Mouse (Mus musculus): ENCODE results near the gene Robo2. TPM values are rescaled to one million over a fixed set of nuclear protein-coding genes. Genes with fewer than 3 reads are reported as not detected.
"Not testable (repeated sequence)": the region's sequence is repeated elsewhere in the genome, so short reads cannot be mapped to it uniquely, and the experiment has no call there.

The Robo2 gene
- polyA plus RNA-seq, 1 experiment from 2014 or later: 12.1 TPM

DNA sequence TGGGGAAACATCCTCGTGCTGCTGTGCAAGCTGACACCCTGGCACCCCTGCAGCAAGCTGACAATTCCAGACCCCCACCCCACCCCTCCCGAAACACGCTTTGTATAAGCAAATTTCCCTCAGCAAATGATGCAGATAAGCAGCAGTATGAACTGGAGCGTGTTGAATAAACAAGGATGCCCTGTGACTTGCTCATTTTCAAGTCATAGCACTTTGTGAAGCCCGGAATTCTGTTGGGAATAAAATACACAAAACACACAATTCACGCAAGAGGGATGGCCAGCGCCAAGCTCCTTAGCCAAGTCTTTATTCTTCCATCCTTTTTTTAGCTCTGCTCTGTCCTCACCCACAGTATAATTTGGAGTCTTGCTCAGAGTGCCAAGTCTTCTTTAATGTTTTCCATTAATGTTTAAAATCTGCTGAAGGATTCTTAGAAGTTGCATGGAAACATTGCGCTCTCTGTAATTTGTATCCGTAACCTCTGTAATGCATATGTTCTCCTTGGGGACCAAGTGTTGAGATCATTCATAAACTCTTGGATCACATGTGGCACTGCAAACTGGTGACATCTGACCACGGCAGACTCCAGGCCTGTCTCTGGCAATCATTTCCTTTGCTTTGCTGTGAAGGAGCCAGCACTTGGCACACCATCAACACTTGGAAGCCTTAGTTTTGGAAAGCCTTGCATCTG, 356.4 kb downstream of the Robo2 start:
- no peaks in the 10 kb centered on the region for H3K4me1 ChIP-seq
- H3K9me3 ChIP-seq (replicated peaks): no peaks in the 10 kb centered on the region
- no peak overlapping the region for H3K4me3 ChIP-seq
- no peak overlapping the region for H3K9ac ChIP-seq
- WGBS (ENCODE audit: insufficient replicate concordance): 67% methylated on average over 10 of the region's 10 CpGs
- no peak for ATAC-seq
- H3K27ac ChIP-seq: no peak overlapping the region
- no peaks in the 10 kb centered on the region for H3K27me3 ChIP-seq (replicated peaks)
- no peaks in the 10 kb centered on the region for H3K36me3 ChIP-seq
- H3K4me2 ChIP-seq: no peak overlapping the region

DNA sequence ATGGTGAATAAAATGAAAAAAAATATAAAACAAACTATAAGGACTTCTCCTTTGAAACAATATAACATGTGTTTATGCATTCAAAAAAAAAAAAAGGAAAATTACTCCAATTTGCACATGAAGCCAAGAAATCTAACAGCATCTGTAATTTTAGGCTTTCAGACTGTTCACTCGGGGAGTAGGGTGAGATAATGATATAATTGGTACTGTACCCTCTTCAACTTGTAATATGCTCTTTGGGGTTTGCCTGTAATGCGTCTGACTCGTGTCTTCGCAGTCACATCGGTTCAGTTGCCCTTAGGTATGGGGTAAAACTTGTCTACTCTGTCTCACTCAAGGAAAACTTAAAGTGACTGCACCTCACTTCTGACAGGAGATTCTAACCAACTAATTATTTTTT, 362.2 kb downstream of the Robo2 start:
- Histone ChIP-seq H3K27me3 (replicated peaks) (no peaks in the 10 kb centered on the region), H3K9ac (no peak overlapping the region), H3K9me3 (replicated peaks) (no peaks in the 10 kb centered on the region), H3K4me1 (no peaks in the 10 kb centered on the region), H3K36me3 (no peaks in the 10 kb centered on the region), H3K4me2 (no peak overlapping the region), H3K4me3 (no peak overlapping the region), H3K27ac (no peak overlapping the region)
- 65% methylated on average over 5 of the region's 5 CpGs for WGBS (ENCODE audit: insufficient replicate concordance)
- ATAC-seq: no peak

DNA sequence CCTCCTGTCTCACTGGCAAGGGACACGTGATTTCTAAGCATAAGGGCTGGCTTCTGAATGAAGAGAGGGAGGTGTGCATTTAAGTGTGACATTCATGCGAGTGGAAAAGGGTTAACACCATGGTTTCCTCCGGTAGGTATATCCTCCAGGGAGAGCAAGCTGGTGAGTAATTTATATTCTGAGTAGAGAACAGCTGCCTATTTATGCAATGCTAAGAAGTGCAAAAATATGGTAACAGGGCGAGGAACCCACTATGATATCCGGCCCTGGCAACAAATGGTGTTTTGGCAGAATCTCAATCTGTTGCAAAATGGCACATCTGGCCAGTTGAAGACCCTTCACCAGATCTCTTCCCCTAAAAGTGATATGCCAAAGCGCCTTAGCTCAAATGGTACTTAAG, 362.6 kb downstream of the Robo2 start:
- Histone ChIP-seq H3K27ac (no peak overlapping the region), H3K4me3 (no peak overlapping the region), H3K4me2 (no peak overlapping the region), H3K9ac (no peak overlapping the region), H3K4me1 (no peaks in the 10 kb centered on the region), H3K9me3 (replicated peaks) (no peaks in the 10 kb centered on the region), H3K36me3 (no peaks in the 10 kb centered on the region), H3K27me3 (replicated peaks) (no peaks in the 10 kb centered on the region)
- WGBS (ENCODE audit: insufficient replicate concordance): 66% methylated on average over 6 of the region's 6 CpGs
- ATAC-seq: no peak

- H3K4me3 ChIP-seq: no peak overlapping the region
- ATAC-seq: no peak
- 54% methylated on average over 3 of the region's 3 CpGs for WGBS (ENCODE audit: insufficient replicate concordance)
Observed at GRCm38 (mm10) chr16:74047232-74047631, 364.4 kb downstream of the Robo2 start.

DNA sequence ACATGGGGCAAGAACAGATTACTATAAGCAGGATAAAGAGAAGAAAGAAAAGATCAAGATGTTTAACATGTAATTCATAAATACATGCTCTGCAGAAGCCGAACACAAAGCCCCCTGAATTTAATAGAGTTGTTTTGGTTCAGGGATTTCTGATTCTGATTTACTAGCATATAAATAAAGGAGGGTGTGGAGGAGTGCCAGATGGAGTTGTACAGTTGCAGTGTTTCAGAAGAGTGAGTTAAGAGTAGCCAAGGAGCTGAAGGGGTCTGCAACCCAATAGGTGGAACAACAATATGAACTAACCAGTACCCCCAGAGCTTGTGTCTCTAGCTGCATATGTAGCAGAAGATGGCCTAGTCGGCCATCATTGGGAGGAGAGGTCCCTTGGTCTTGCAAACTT, 370.8 kb downstream of the Robo2 start:
- not testable (repeated sequence) for H3K36me3 ChIP-seq; H3K27ac ChIP-seq; ATAC-seq; H3K4me1 ChIP-seq; H3K27me3 ChIP-seq (replicated peaks); H3K4me3 ChIP-seq; H3K4me2 ChIP-seq; H3K9ac ChIP-seq; H3K9me3 ChIP-seq (replicated peaks)
- WGBS (ENCODE audit: insufficient replicate concordance): 63% methylated on average over 2 of the region's 2 CpGs

More at GRCm38 (mm10) chr16:74047232-74047631, 364.4 kb downstream of the Robo2 start:
- Histone ChIP-seq H3K4me2 (no peak overlapping the region), H3K9ac (no peak overlapping the region), H3K9me3 (replicated peaks) (no peaks in the 10 kb centered on the region), H3K36me3 (no peaks in the 10 kb centered on the region), H3K27me3 (replicated peaks) (no peaks in the 10 kb centered on the region), H3K27ac (no peak overlapping the region), H3K4me1 (no peaks in the 10 kb centered on the region)

- Histone ChIP-seq H3K9me3 (replicated peaks) (no peaks in the 10 kb centered on the region), H3K4me3 (no peak overlapping the region), H3K9ac (no peak overlapping the region), H3K4me1 (no peaks in the 10 kb centered on the region), H3K27ac (no peak overlapping the region), H3K36me3 (no peaks in the 10 kb centered on the region), H3K4me2 (no peak overlapping the region), H3K27me3 (replicated peaks) (no peaks in the 10 kb centered on the region)
- 62% methylated on average over 4 of the region's 4 CpGs for WGBS (ENCODE audit: insufficient replicate concordance)
- no peak for ATAC-seq
Observed at GRCm38 (mm10) chr16:74027822-74028221, 383.8 kb downstream of the Robo2 start.

- H3K36me3 ChIP-seq: no peaks in the 10 kb centered on the region
- no peaks in the 10 kb centered on the region for H3K27me3 ChIP-seq (replicated peaks)
- H3K4me2 ChIP-seq: no peak overlapping the region
- no peak overlapping the region for H3K9ac ChIP-seq
- ATAC-seq: no peak
- H3K9me3 ChIP-seq (replicated peaks): no peaks in the 10 kb centered on the region
- WGBS (ENCODE audit: insufficient replicate concordance): 16% methylated on average over 1 of the region's 1 CpGs
- no peak overlapping the region for H3K4me3 ChIP-seq
- H3K27ac ChIP-seq: no peak overlapping the region
- no peaks in the 10 kb centered on the region for H3K4me1 ChIP-seq
Observed at GRCm38 (mm10) chr16:74022281-74022978, 389.2 kb downstream of the Robo2 start.

- H3K4me1 ChIP-seq: no peaks in the 10 kb centered on the region
- H3K27me3 ChIP-seq (replicated peaks): no peaks in the 10 kb centered on the region
- H3K4me3 ChIP-seq: no peak overlapping the region
- no peak overlapping the region for H3K4me2 ChIP-seq
- H3K9me3 ChIP-seq (replicated peaks): no peaks in the 10 kb centered on the region
- no peaks in the 10 kb centered on the region for H3K36me3 ChIP-seq
- no peak overlapping the region for H3K27ac ChIP-seq
- H3K9ac ChIP-seq: no peak overlapping the region
- ATAC-seq: no peak
- 60% methylated on average over 3 of the region's 3 CpGs for WGBS (ENCODE audit: insufficient replicate concordance)
Observed at GRCm38 (mm10) chr16:74005767-74006166, 405.9 kb downstream of the Robo2 start.

- Histone ChIP-seq H3K4me2 (no peak overlapping the region), H3K36me3 (no peaks in the 10 kb centered on the region), H3K27me3 (replicated peaks) (no peaks in the 10 kb centered on the region), H3K4me1 (no peaks in the 10 kb centered on the region), H3K9me3 (replicated peaks) (no peaks in the 10 kb centered on the region), H3K4me3 (no peak overlapping the region), H3K27ac (no peak overlapping the region), H3K9ac (no peak overlapping the region)
- ATAC-seq: no peak
- WGBS (ENCODE audit: insufficient replicate concordance): 54% methylated on average over 2 of the region's 2 CpGs
Observed at GRCm38 (mm10) chr16:74001331-74001730, 410.3 kb downstream of the Robo2 start.

- 65% methylated on average over 6 of the region's 6 CpGs for WGBS (ENCODE audit: insufficient replicate concordance)
- no peak for ATAC-seq
Observed at GRCm38 (mm10) chr16:73991212-73991611, 420.4 kb downstream of the Robo2 start.

DNA sequence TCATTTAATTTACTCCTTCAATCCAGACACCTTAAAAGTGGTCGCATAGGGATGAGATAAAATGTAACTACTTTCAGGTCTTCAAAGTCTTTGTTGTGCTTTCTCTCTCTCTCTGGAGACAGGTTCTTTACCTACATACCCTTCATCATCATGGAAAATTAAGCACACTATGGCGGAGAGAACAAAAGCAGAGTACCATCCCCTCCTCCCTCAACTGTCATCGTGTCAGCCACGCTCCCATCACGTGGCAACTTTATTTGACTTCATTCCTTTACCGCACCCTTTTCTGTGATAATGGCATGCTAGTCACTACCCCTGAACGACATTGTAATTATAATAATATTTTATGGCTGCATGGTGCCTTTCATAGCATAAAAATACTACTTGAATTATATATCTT, 442.1 kb downstream of the Robo2 start:
- H3K4me3 ChIP-seq: no peak overlapping the region
- no peak overlapping the region for H3K9ac ChIP-seq
- 72% methylated on average over 7 of the region's 7 CpGs for WGBS (ENCODE audit: insufficient replicate concordance)
- no peaks in the 10 kb centered on the region for H3K36me3 ChIP-seq
- H3K27ac ChIP-seq: no peak overlapping the region
- ATAC-seq: no peak
- no peaks in the 10 kb centered on the region for H3K27me3 ChIP-seq (replicated peaks)
- no peaks in the 10 kb centered on the region for H3K4me1 ChIP-seq
- no peak overlapping the region for H3K4me2 ChIP-seq
- no peaks in the 10 kb centered on the region for H3K9me3 ChIP-seq (replicated peaks)

More at GRCm38 (mm10) chr16:73991212-73991611, 420.4 kb downstream of the Robo2 start:
- H3K9ac ChIP-seq: no peak overlapping the region
- H3K4me3 ChIP-seq: no peak overlapping the region
- no peaks in the 10 kb centered on the region for H3K9me3 ChIP-seq (replicated peaks)
- H3K36me3 ChIP-seq: no peaks in the 10 kb centered on the region
- no peak overlapping the region for H3K4me2 ChIP-seq
- H3K27me3 ChIP-seq (replicated peaks): no peaks in the 10 kb centered on the region
- no peaks in the 10 kb centered on the region for H3K4me1 ChIP-seq
- H3K27ac ChIP-seq: no peak overlapping the region

GRCm38 (mm10) chr16:73964366-73964926, 447.2 kb downstream of the Robo2 start:
- Histone ChIP-seq H3K36me3 (no peaks in the 10 kb centered on the region), H3K27me3 (replicated peaks) (no peaks in the 10 kb centered on the region), H3K4me1 (no peaks in the 10 kb centered on the region), H3K4me3 (no peak overlapping the region), H3K4me2 (no peak overlapping the region), H3K9ac (no peak overlapping the region), H3K27ac (no peak overlapping the region), H3K9me3 (replicated peaks) (no peaks in the 10 kb centered on the region)
- no peak for ATAC-seq
- 73% methylated on average over 5 of the region's 5 CpGs for WGBS (ENCODE audit: insufficient replicate concordance)
